Mouse (Mus musculus): Measurements from ENCODE around the gene Kng2.
"Not testable (repeated sequence)": the region's sequence is repeated elsewhere in the genome, so short reads cannot be mapped to it uniquely, and the experiment has no call there.

Gene Kng2

GRCm38 (mm10) chr16:23028966-23029600 lies at the start of gene Kng2:
Gene Kng2 (minus strand): TSS chr16:23029482.
- DNase-seq (ENCODE audit: low spot score in 2 of 2) = not testable (repeated sequence)

- DNase-seq (ENCODE audit: low spot score in 2 of 2) = not testable (repeated sequence)
These were observed 48.2 kb upstream of the Kng2 start for GRCm38 (mm10) chr16:23077516-23077915.

GRCm38 (mm10) chr16:23060781-23061325 lies 31.6 kb upstream of the Kng2 start:
- DNase-seq (ENCODE audit: low spot score in 2 of 2) = not testable (repeated sequence)

GRCm38 (mm10) chr16:23059630-23060029 lies 30.3 kb upstream of the Kng2 start:
- DNase-seq (ENCODE audit: low spot score in 2 of 2) = not testable (repeated sequence)

- DNase-seq (ENCODE audit: low spot score in 2 of 2) = not testable (repeated sequence)
These were observed 28.6 kb upstream of the Kng2 start, which contains the start of gene Kng1 for GRCm38 (mm10) chr16:23057668-23058447. Gene Kng1 (plus strand): TSS chr16:23057865.

- peak; percentile 42 to 47 for DNase-seq (ENCODE audit: low spot score in 2 of 2)
These were observed 17.0 kb upstream of the Kng2 start for GRCm38 (mm10) chr16:23046319-23046718.

- no peak for DNase-seq (ENCODE audit: low spot score in 2 of 2)
These were observed 11.6 kb upstream of the Kng2 start for GRCm38 (mm10) chr16:23040876-23041275.

GRCm38 (mm10) chr16:23039281-23039680 lies 10.0 kb upstream of the Kng2 start:
- no peak for DNase-seq (ENCODE audit: low spot score in 2 of 2)

- DNase-seq (ENCODE audit: low spot score in 2 of 2) = no peak
These were observed 8.5 kb upstream of the Kng2 start for GRCm38 (mm10) chr16:23037744-23038143.

GRCm38 (mm10) chr16:23033673-23034072 lies 4.4 kb upstream of the Kng2 start:
- no peak for DNase-seq (ENCODE audit: low spot score in 2 of 2)

GRCm38 (mm10) chr16:23030673-23031435 lies 1.6 kb upstream of the Kng2 start:
- DNase-seq (ENCODE audit: low spot score in 2 of 2) = no peak

GRCm38 (mm10) chr16:23027341-23027740 lies 1.9 kb downstream of the Kng2 start:
- not testable (repeated sequence) for DNase-seq (ENCODE audit: low spot score in 2 of 2)

GRCm38 (mm10) chr16:23026582-23026981 lies 2.7 kb downstream of the Kng2 start:
- DNase-seq (ENCODE audit: low spot score in 2 of 2) = no peak

- DNase-seq (ENCODE audit: low spot score in 2 of 2) = no peak
These were observed 4.2 kb downstream of the Kng2 start for GRCm38 (mm10) chr16:23025111-23025510.

GRCm38 (mm10) chr16:23020571-23020970 lies 8.7 kb downstream of the Kng2 start:
- DNase-seq (ENCODE audit: low spot score in 2 of 2) = not testable (repeated sequence)

GRCm38 (mm10) chr16:23014645-23015044 lies 14.6 kb downstream of the Kng2 start:
- peak in 1 of 2 experiments; percentile 4 for DNase-seq (ENCODE audit: low spot score in 2 of 2)

- DNase-seq (ENCODE audit: low spot score in 2 of 2) = not testable (repeated sequence)
These were observed 15.5 kb downstream of the Kng2 start for GRCm38 (mm10) chr16:23013786-23014185.

GRCm38 (mm10) chr16:22996951-22997350 lies 32.3 kb downstream of the Kng2 start:
- not testable (repeated sequence) for DNase-seq (ENCODE audit: low spot score in 2 of 2)

- DNase-seq (ENCODE audit: low spot score in 2 of 2) = peak in 1 of 2 experiments; percentile 8
These were observed 61.8 kb downstream of the Kng2 start for GRCm38 (mm10) chr16:22967383-22968030.

GRCm38 (mm10) chr16:22963293-22963692 lies 66.0 kb downstream of the Kng2 start:
- no peak for DNase-seq (ENCODE audit: low spot score in 2 of 2)

GRCm38 (mm10) chr16:22962256-22962655 lies 67.0 kb downstream of the Kng2 start:
- DNase-seq (ENCODE audit: low spot score in 2 of 2) = no peak
